Mouse (Mus musculus) adrenal gland, postnatal 36 days (tissue): ENCODE results near the gene Nell2. TPM values are rescaled to one million over a fixed set of nuclear protein-coding genes. Genes with fewer than 3 reads are reported as not detected.

Source experiments
- DNase-seq, 2 experiments: peaks; one replicate each; pipeline ENCODE4 v3.0.0; 2021; ENCODE audit warnings: mixed read lengths in 1 of 2
- total RNA-seq, 2 experiments: library from RNA; stranded (reverse); gene quantifications; 2 replicates each; pipeline ENCODE4 v1.2.3; 2021

Gene Nell2
- total RNA-seq, 2 experiments from 2014 or later = 3.8 to 5.0 TPM

DNA sequence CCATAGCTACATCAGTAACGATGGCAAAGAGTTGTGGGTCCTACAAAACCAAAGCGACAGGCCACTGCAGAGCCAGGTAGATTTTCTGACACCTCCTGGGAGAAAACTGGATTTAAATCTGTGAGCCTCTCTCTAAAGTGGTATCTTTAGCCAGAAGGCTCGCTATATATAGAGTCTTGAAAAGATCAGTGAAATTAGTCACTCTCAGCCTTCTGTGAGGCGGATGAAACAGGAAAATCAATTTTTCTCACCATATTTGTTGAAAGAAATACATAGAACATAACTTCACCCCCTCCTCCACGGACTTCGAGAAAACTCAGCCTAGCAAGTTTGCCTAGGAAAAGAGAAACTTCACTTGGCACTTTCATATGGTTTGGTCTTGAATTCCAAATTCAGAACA lies 54.4 kb downstream of the Nell2 start:
- DNase-seq = no peak

DNA sequence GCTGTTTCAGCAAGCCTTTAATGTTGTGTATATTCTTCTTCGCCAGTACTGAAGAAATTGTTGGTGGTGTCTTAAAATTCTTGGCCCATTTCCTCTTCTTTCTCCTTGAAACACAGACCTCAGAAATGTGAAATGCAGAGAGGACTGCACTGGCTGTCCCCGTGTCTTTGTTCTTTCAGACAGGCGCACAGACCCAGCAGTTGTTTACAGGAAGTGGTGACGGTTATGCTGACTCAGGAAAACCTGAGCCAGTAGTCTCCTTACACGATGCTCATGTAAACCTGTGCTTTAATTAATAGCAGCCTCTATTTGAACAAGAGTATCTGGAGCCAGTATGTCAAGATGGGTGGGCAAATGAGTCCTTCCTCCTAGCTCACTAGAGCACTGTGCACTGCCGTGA lies 61.2 kb downstream of the Nell2 start:
- DNase-seq = no peak

DNA sequence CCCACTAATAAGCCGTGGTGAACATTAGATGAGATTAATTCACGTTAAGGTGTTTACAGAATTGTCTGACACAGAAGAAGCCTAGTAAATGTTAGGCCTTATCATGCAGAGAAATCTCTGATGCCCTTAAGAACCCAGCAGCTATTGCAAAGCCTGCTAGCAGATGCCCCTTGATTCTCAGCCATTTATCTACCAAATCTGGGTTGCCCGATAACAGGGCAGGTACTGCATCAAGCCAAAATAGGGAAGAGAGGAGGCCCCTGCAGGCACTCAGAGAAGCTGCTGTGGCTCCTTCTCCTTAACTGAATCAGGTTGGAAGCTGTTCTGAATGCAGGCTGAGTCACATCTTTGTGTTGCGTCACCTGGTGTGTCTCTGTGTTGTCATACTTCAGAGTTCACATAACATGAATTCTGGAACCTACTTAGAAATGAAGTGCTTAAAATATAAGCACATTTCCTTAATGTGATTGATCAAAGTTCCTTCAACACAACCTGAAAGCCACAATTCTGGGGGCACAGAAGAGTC lies 68.3 kb downstream of the Nell2 start:
- peak in 1 of 2 experiments; percentile 4 for DNase-seq

DNA sequence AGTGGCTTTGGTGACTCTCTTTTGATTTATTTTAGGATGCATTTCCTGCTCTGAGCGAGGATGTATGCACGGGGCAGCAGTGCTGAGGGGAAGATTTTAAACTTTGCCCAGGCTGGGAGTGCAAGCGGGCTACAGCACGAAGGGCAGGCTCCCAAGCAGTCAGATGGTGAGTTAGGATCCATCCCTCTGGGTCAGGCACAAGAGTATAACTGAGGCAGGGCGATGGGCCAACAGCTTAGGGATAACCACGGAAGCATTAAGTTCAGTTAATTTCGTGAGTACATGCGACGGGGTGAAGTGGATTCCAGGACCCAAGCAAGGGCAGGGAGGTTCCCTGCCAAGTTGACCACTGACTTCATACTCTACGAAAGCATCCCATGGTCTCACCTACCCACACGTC lies 83.8 kb downstream of the Nell2 start:
- DNase-seq = no peak

DNA sequence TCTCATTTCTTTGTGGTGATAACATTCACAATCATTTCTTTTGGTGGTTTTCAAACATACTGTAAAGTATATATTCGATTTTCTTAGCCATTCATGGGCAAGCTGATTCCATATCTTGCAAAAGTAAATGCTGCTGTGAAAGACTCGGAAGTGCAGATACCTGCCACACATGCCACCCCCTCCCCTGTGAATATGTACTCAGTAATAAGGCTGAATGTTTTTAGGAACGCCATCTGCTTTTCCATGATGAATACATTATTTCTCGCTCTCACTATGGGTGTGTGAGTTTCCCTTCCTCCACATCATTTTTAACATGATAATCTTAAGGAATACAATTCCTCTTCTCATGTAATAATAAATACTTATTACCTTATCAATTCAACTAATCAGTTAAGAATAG lies 90.6 kb downstream of the Nell2 start:
- DNase-seq = no peak

DNA sequence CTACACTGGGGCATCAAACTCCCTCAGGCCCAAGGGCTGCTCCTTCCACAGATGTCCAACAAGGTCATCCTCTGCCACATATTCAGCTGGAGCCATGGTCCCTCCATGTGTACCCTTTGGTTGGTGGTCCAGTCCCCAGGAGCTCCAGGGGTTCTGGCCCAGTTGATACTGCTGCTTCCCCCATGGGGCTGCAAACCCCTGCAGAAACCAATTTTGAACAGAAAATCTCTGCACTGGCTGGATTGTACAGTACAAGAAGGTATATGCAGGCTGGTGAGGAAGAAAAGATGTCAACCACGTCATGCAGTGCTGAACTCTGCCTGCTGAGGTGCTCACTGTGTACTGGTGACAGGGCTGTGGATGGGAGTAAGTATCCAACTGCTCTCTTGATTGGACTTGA lies 92.1 kb downstream of the Nell2 start:
- no peak for DNase-seq

DNA sequence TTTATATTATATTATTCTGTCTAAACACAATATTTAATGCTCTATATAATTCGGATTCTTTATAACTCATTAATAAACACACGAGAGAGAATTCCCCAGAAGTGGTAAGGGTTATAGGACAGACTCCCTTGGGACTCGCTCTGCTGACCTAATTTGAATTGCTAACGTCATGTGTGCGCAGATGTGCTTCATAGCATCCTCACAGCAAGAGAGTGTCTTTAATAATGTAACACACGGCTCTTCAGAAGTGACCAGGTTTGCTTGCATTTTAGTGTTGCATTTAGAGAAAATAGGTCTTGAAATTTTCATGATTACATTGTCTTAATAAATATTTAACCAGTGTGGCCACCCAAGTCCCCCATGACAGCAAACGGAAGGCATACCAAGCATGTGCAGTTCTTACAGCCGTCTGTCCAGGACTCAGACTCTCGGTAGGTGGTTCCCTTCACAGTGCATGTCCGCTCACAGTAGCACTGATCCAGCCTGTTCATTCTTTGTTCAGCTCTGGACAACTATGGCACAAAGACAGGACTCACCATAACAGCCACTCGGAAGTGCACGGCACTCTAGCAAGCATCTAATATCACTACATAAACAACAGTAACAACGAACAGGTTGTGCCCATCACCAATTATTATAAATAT lies 97.1 kb downstream of the Nell2 start:
- DNase-seq = no peak

DNA sequence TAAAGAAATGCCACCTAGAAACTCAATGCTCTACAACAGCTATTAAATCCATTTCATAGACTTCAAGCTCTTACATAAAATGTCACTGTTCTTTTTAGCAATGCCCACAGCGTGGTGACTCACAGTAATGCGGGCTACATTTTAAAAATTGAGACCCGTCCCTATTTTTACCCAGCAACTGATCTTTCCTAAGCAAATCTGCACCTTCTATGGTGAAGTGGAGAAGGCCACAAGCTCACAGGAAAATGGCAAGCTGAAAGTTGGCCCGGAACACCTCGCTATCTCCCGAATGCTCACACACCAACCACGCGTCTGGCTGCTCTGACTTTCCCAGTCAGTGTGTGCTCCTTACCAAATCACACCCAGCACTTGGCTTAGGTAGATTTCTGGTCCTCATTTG lies 98.4 kb downstream of the Nell2 start:
- DNase-seq = no peak

DNA sequence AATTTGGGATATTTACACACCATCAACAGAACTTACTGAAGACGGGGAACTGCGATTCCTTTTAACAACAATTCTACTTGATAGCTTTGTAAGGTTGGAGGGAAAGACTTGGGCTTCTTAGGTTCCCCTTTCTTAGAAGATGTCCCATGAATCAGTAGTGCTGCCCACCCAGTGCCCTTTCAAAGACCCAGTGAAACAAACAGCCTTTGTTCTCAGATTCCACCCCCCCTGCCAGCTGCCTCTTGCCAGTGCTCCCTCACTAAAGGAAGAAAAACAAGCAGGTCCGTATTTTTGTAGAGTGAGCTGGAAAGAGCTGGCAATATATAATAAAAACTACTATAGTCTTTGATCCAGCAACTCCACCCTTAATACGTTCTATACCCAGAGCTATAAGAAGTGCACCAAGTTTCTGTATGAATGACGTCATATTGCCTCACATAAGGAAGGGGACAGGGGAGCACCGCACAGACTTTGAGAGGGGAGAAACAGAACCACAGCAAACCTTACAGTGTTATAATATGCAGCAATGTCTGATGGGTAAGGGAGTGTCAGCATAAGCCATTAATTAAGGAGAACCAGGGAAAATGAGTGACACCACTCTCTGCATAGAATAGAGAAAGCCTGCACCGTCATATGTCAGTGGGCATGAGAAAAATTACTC lies 100.2 kb downstream of the Nell2 start:
- no peak for DNase-seq

DNA sequence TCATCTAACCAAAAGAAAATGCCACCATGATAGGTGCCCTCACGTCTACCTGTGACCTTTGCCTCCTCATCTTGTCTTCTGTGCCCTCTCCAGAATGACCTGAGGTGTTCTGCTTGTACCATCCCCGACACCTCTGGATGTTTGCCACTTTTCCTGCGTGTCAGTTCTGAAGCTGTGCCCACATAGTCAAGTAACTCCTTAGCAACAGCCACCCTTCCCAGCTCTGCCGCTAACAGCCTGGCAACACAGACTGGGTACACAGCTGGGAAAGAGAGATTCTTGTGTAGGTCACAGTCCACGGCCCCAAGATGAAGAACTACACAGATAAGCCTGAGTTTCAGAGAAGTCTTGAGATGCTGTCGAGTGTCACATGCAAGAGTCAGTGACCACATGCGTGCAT lies 103.3 kb downstream of the Nell2 start:
- DNase-seq = no peak

DNA sequence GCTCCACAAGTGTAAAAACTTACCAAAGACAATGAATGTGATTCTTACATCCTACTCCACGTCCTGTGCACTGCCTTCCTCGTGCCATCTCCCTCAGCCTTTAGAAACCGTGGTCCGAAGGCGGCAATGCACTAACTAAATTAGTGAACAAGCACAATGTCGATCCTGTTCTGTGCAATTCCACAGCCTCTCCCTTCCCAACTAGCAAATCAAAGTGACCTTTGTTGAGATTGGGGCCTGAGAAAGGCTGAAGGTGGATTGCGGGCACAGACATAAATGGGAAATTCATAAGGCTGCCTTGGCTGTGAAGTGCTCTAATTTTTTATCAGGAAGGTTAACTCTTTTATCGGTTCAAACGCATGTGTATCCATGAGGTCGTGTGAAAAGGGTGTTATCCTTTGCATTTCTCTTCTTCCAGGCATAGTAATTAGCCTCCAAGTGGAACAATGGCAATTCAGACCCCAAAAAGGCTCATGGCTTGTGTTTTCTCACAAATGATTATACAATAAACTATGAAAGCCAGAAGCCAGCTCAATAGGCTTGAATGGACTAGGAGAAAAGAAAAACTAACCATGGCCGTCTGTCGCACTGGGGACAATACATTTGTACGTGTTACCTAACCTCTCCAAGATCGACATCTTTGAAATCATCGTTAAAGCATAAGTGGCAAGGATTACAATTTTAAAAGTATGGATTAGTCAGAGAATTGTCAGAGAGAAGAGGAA lies 106.0 kb downstream of the Nell2 start:
- no peak for DNase-seq

DNA sequence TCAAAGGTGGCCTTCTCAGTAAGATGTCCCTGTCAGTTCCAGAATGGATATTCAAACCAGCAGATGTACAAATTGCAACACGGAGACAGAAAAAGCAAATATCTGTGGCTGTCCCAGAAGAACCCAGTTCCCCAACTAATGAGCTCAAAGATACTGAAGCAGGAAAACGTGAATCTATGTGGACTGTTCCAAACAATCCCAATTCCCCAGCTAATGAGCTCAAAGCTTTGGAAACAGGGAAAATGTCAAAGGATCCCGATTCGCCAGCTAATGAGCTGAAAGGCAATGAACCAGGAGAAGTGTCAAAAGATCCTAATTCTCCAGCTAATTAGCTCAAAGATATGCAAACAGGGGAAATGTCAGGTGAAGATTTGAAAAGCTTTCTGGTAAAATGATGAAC lies 109.7 kb downstream of the Nell2 start:
- DNase-seq = no peak

DNA sequence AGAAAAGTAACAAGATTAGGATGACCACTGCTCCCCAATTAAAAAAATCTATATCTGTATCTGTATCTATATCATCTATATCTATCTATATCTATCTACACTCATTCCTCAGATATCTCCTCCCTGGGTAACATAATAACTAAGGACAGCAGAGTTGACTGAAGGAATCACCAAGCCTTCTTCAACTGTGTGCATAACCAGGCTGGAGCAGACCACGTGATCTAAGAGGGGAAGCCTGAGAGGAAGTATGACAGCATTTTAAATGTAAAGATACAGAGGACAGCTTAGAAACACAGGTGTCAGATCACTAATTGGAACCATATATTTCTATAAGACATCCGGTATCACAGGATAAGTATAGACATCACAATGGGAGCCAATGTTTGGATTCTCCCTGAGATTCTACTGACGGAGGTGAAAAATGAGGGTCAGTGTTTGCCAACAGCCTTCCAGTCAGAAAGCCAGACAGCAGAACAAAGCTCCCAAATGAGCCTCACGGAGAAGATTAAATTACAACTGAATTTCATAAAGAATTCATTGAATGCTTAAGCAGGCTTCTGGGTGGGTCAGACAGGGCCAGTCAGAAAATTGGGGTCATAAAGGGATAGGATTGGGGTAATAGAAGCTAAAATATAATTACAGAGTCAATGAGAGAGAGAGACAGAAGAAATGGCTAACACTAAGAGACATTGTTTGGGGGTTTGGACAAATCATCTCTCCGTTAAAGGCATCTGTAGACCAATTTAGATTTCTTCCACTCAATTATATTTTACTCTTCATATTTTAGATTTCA lies 116.2 kb downstream of the Nell2 start:
- no peak for DNase-seq

DNA sequence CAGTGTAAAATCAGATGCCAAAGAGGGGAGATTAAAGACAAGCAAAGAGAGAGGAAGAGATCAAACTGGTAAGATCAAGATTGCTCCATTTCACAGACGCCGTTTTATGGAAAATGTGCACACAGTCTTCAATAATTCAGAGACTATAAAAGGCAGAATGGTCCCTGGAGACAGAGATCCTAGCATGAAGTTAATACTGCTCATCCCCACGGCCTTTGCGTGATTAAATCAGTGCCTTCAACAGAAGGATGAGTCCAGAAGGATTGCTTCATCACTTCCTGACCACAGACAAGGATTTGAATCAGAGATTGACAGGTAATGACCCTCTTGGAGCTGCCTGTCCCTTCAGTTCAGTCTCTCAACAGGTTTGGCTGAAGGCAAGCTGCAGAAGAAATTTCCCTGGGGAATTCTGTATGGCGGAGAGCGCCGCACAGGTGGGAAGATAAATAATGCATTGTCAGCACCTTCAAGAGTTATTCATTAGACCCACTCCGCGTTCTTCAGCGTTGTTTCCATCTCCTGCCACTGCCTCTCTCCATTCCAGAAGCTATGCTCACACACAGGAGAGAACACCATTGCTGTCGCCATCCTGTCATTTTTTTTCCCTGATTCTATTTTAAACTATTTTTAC lies 118.0 kb downstream of the Nell2 start:
- no peak for DNase-seq

DNA sequence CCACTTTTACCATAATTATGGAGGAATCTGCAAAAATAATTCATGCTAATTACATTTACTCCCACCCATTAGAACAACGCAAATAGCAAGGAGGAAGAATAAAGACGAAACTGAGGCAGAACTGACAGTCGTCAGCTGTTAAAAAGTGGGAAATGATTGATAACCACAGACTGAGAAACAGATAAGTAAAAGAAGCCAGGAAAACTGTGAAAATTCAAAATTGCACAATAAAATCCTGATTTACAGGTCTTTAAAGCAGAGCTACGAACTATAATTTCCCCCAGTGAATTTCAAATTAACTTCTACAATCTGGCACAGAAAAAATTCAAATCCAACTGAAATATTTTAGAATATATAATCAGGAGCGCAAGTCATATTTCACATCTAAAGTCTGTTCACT lies 138.0 kb downstream of the Nell2 start:
- no peak for DNase-seq

DNA sequence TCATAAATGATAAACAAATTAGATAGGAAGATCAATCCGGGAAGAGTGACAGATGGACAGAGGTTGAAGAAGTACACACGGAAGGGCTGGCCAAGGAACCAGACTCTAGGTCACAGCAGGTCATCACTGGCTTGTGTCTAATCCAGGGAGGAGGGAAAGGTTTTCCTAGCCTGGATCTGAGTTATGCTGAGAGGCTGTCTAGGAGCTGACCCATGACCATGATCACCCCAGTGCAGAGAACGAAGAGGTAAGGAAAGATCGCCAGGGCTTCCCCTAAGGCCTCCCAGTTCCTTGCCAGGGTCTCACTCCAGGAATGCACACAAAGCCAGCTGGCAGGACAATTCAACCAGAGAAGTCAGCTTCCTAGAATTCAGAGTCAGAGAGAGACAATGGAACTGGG lies 139.4 kb downstream of the Nell2 start:
- DNase-seq = no peak

DNA sequence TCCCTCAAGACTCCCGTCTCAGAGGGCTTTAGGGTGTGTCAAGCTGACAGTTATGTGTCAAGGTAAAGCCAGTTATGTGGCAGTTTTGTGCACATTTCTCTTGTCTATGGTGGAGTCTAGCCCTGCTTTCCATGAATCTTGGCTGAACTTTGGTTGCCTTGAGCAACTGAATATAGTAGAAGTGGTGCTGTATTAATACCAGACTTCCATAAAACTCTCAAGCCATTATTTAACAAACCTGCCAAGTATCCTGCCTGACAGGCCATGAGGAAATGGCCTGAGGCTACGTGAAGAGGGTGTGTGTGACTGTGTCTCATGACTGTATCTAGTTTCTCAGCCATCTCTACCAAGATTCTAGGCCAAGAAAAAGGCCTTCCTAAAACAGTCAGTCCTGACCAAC lies 147.5 kb downstream of the Nell2 start:
- DNase-seq = no peak

DNA sequence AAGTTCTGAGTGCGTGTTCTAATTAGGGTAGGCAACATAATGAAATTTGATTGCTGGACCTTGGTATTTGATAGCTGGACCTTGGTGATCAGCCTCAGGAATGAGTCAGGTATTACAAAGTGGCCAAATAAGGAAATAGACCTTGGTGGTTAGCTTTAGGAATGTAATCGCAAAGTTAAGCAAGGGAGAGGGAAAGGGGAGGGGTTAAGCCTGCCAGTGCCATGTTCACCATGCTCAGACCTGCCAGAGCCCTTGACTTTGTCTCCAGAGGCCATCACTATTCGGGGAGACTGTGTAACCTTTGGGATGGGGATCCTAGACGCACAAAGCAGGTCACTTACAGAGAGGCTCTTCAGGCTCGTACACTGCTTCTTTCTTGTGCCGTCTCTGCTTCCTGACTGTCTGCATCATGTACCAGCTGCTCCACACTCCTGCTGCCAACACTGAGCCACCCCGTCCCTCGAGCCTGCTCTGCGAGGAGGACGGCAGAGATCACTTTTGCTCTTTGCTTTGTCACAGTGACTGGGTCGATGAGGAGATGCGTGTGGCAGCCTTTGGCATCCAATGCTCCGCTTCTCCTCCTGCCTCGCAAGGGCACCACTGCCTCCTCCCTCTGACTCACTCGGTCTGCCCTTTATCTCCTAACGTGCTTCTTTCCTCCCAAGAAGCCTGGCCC lies 157.5 kb downstream of the Nell2 start:
- DNase-seq = peak; percentile 70 to 80

DNA sequence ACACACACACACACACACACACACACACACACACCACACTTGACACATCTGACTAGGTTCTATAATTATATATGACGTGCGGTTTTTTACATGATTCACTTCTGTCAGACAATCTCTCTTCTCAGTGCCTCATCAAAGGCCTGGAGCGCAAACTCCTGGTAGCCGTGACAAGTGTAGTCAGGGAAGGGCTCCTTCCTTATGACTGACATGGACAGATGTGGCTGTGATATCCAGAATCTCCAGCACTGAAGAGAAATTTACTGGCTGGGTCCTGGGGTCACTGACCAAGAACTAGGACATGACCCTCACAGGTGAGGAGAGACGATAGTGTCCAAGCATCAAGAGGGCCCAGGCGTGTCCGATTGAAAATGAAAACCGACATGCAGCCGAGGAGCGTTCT lies 160.2 kb downstream of the Nell2 start:
- no peak for DNase-seq

DNA sequence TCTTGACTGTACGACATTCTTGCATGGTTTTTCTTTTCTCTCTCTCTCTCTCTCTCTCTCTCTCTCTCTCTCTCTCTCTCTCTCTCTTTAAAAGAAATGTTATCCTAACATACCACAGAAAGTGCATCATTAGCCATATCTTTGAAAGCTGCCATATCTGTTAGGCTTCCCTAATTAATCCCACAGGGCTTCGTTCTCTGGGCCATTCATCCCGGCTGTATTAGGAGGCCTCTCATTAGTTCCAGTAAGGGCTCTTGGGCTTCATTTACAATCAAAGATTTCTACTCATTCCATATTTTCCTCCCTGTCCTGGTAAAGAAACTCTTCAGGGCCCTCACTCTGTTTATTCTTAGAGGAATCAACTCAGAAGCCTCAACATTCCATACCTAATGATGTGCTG lies 161.9 kb downstream of the Nell2 start:
- DNase-seq = no peak

DNA sequence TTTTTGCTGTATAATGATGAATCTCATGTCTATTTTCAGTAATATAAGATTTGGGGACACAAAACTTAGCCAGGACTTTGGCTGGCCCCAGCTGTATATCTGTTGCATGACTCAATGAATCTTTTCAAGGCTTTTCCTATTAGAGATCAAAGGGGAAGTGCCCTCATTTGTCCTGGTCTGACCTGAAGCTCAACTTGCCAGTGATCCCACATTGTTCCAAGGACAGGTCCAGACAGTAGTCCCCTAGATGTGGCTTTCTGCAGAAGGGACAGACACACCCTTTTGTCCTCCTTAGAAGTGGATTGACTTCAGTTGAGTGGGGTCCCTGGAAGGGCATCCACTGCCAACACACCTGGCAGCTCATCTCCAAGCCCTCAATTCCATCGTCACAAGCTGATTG lies 173.6 kb downstream of the Nell2 start:
- DNase-seq = peak; percentile 20 to 48
